Mouse (Mus musculus) forebrain, embryonic 13.5 days (tissue): ENCODE data around the gene Fgf15. TPM values are rescaled to one million over a fixed set of nuclear protein-coding genes. Genes with fewer than 3 reads are reported as not detected.

Experiments
- ATAC-seq: fragments of 200-750 bp; cut with Nextera tagmentation; 2 replicates; pipeline ENCODE4 v1.8.0; 2017
- H3K27ac ChIP-seq: fragments of 300-500 bp; sonication (generic); 2 replicates; pipeline ENCODE4 v1.5.1; 2015; ENCODE audit warnings: inconsistent platforms, mild to moderate bottlenecking, moderate library complexity
- H3K27me3 ChIP-seq: fragments of 300-500 bp; sonication (generic); 2 replicates; pipeline ENCODE4 v1.6.1; 2015; ENCODE audit warnings: mild to moderate bottlenecking, inconsistent platforms
- H3K36me3 ChIP-seq: fragments of 300-500 bp; sonication (generic); 2 replicates; pipeline ENCODE4 v1.6.1; 2015; ENCODE audit warnings: mild to moderate bottlenecking, inconsistent platforms; ENCODE audit not compliant: poor library complexity, severe bottlenecking
- H3K4me1 ChIP-seq: fragments of 300-500 bp; sonication (generic); 2 replicates; pipeline ENCODE4 v1.6.1; 2015; ENCODE audit warnings: inconsistent platforms
- H3K4me2 ChIP-seq: fragments of 300-500 bp; sonication (generic); 2 replicates; pipeline ENCODE4 v1.6.1; 2015; ENCODE audit warnings: inconsistent platforms, mild to moderate bottlenecking, moderate library complexity
- H3K4me3 ChIP-seq: fragments of 300-500 bp; sonication (generic); 2 replicates; pipeline ENCODE4 v1.5.1; 2015; ENCODE audit warnings: mild to moderate bottlenecking, inconsistent platforms
- H3K9ac ChIP-seq: fragments of 300-500 bp; sonication (generic); 2 replicates; pipeline ENCODE4 v1.6.1; 2015; ENCODE audit warnings: mild to moderate bottlenecking, inconsistent platforms
- H3K9me3 ChIP-seq: fragments of 300-500 bp; sonication (generic); replicated peaks from 2 replicates; pipeline ENCODE4 v1.6.1; 2016; ENCODE audit warnings: inconsistent platforms
- WGBS: fragments of 180-500 bp; shearing (Covaris S2); methylation state at CpG from one replicate; pipeline ENCODE4 v1.1.7; 2015; 5-methylcytosine and 5-hydroxymethylcytosine counted together
- polyA plus RNA-seq: library from polyadenylated mRNA; unstranded; fragments of >200 nt; fragmentation: Nextera tagmentation; extraction: Ambion mirVana; gene quantifications from 2 replicates; pipeline ENCODE4 v1.2.1, GENCODE M21; 2015

Fgf15 gene
- polyA plus RNA-seq, 1 experiment from 2014 or later: 48.2 TPM

GRCm38 (mm10) chr7:144942744-144943135, 46.4 kb downstream of the Fgf15 start:
- Histone ChIP-seq H3K36me3 (no peaks in the 10 kb centered on the region), H3K27ac (0 out of 2 replicates have a peak overlapping the region, but pooled peaks have one; percentile 26), H3K27me3 (peaks cover 44% of the 10 kb centered on the region), H3K9me3 (no peaks in the 10 kb centered on the region), H3K4me3 (peak overlapping the region; percentile 64), H3K9ac (peak overlapping the region; percentile 43), H3K4me1 (peaks cover 56% of the 10 kb centered on the region), H3K4me2 (peak overlapping the region; percentile 97)
- ATAC-seq: no peak
- WGBS: 1% methylated on average over 20 of the region's 20 CpGs

DNA sequence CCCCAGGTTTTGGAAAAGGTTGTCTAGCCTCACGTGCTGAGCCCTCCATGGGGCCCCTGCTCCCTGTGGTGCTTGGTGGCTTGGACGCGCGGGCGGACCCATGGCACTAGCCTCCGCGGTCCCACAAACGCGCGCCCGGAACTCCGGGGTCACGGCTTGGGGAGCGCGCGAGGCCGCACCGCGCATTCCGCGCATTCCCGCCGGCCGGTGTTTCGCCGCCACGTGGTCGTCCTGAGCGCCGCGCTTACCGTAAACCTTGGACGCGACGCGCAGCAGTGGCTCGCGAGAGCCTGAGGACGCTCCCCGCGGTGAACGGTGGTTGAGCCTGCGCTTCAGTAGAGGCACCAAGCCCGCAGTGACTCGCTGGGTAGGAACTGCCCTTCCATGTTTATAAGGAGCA, 46.9 kb downstream of the Fgf15 start:
- H3K9me3 ChIP-seq: no peaks in the 10 kb centered on the region
- peak; percentile 43 for ATAC-seq
- H3K27ac ChIP-seq: no peak overlapping the region
- H3K9ac ChIP-seq: peak overlapping the region; percentile 43
- no peaks in the 10 kb centered on the region for H3K36me3 ChIP-seq
- H3K4me2 ChIP-seq: peak overlapping the region; percentile 97
- H3K27me3 ChIP-seq: peaks cover 42% of the 10 kb centered on the region
- WGBS: under 1% methylated on average over 43 of the region's 45 CpGs
- peaks cover 53% of the 10 kb centered on the region for H3K4me1 ChIP-seq
- peak overlapping the region; percentile 64 for H3K4me3 ChIP-seq

Other genes starting within 250 kb of the Fgf15 start
- gene Ano1, start 144.6 kb upstream of the Fgf15 start, polyA plus RNA-seq: 12.3 and 14.3 TPM in 2 replicates
- 2.0 and 2.3 TPM in 2 replicates for gene Fgf3, start 58.4 kb upstream of the Fgf15 start, polyA plus RNA-seq
- gene Fgf4, start 49.2 kb upstream of the Fgf15 start, polyA plus RNA-seq: not detected in 2 replicates
- gene LTO1, start 18.6 kb downstream of the Fgf15 start, polyA plus RNA-seq: 36.1 and 45.6 TPM in 2 replicates
- gene Ccnd1, start 43.4 kb downstream of the Fgf15 start, polyA plus RNA-seq: 111 and 131 TPM in 2 replicates